Mouse (Mus musculus) heart, embryonic 16.5 days (tissue): Measurements from ENCODE around the gene Casp9. TPM values are rescaled to one million over a fixed set of nuclear protein-coding genes. Genes with fewer than 3 reads are reported as not detected.

Experiments
- ATAC-seq: fragments of 200-750 bp; cut with Nextera tagmentation; replicated peaks from 2 replicates; pipeline ENCODE4 v1.8.0; 2017; ENCODE audit warnings: moderate number of reproducible peaks; ENCODE audit not compliant: insufficient read depth, low FRiP score; ENCODE audit errors: extremely low read depth
- H3K27ac ChIP-seq: fragments of 300-500 bp; sonication (generic); 2 replicates; pipeline ENCODE4 v1.5.1; 2014; ENCODE audit warnings: mild to moderate bottlenecking, low read length, control low read depth, moderate library complexity
- H3K27me3 ChIP-seq: fragments of 300-500 bp; sonication (generic); 2 replicates; pipeline ENCODE4 v1.6.1; 2014; ENCODE audit warnings: low read length, mixed read lengths; ENCODE audit not compliant: control insufficient read depth, insufficient read depth
- H3K36me3 ChIP-seq: fragments of 300-500 bp; sonication (generic); 2 replicates; pipeline ENCODE4 v1.6.1; 2014; ENCODE audit not compliant: control insufficient read depth, insufficient read depth
- H3K4me1 ChIP-seq: fragments of 300-500 bp; sonication (generic); 2 replicates; pipeline ENCODE4 v1.6.1; 2014; ENCODE audit warnings: low read length, mixed read lengths; ENCODE audit not compliant: control insufficient read depth, insufficient read depth
- H3K4me2 ChIP-seq: fragments of 300-500 bp; sonication (generic); 2 replicates; pipeline ENCODE4 v1.6.1; 2014; ENCODE audit warnings: low read depth, mild to moderate bottlenecking, control low read depth, low read length
- H3K4me3 ChIP-seq: fragments of 300-500 bp; sonication (generic); 2 replicates; pipeline ENCODE4 v1.5.1; 2014; ENCODE audit warnings: mild to moderate bottlenecking, control low read depth, low read length
- H3K9ac ChIP-seq: fragments of 300-500 bp; sonication (generic); 2 replicates; pipeline ENCODE4 v1.6.1; 2014; ENCODE audit warnings: low read length, control low read depth
- H3K9me3 ChIP-seq: fragments of 300-500 bp; sonication (generic); replicated peaks from 2 replicates; pipeline ENCODE4 v1.6.1; 2016; ENCODE audit warnings: low read length; ENCODE audit not compliant: control insufficient read depth
- WGBS: fragments of 180-500 bp; shearing (Covaris S2); extraction: QIAGEN DNeasy Blood & Tissue Kit; methylation state at CpG from one replicate; pipeline ENCODE4 v1.1.7; 2014; 5-methylcytosine and 5-hydroxymethylcytosine counted together
- polyA plus RNA-seq: library from polyadenylated mRNA; unstranded; fragments of >200 nt; fragmentation: Nextera tagmentation; extraction: Ambion mirVana; gene quantifications from 2 replicates; pipeline ENCODE4 v1.2.1, GENCODE M21; 2015

Casp9 gene
- polyA plus RNA-seq, 1 experiment from 2014 or later: 17.1 TPM

DNA sequence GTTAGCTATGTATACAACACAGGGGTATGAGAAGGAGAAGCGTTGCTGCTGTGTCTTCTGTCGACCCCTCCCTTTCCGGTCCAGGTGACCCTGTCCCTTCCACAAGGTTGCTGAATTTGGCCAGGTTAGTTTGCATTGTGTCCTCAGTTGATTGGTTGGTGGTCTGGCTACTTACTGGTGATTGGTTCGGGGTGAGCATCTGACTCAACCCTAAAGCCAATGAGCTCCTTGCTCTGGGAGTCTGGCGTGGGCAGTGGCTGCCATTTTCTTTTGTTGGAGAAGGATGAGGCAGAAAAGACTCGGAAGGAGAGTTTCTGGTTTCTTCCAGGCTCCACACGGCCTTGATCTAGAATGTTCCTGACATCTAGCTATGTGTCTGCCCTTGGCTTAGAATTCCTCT, 25.9 kb downstream of the Casp9 start:
- peaks cover 3% of the 10 kb centered on the region; the same call in 1 of the 2 replicates for H3K4me1 ChIP-seq
- peaks cover 4% of the 10 kb centered on the region; the same call in 1 of the 2 replicates for H3K36me3 ChIP-seq
- H3K27me3 ChIP-seq: no peaks in the 10 kb centered on the region
- H3K9ac ChIP-seq: no peak overlapping the region
- 88% methylated on average over 7 of the region's 7 CpGs for WGBS
- H3K9me3 ChIP-seq: no peaks in the 10 kb centered on the region
- no peak for ATAC-seq
- no peak overlapping the region for H3K4me3 ChIP-seq
- no peak overlapping the region for H3K4me2 ChIP-seq
- no peak overlapping the region for H3K27ac ChIP-seq

DNA sequence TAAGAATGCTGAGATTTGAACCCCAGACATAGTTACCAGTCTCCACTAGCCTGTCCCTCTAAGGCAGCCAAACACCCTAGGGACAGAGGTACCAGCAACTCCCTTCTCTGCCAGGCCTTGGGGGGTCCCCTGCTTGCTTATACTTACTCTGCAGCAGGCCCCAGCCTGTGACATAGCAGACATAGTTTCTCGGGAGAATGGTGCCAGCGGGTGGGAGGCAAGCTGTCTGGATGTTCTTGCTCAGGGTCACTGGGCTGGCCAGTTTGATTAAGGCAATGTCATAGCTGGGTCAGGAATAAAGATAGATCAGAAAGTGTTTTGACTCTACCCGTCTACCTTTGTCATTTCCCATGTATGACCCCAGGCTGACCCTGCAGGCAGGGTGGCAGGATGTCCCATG, 27.8 kb downstream of the Casp9 start:
- H3K4me2 ChIP-seq: no peak overlapping the region
- no peaks in the 10 kb centered on the region for H3K27me3 ChIP-seq
- H3K4me1 ChIP-seq: peaks cover 3% of the 10 kb centered on the region; the same call in 1 of the 2 replicates
- no peaks in the 10 kb centered on the region for H3K9me3 ChIP-seq
- H3K4me3 ChIP-seq: no peak overlapping the region
- H3K27ac ChIP-seq: no peak overlapping the region
- 0 out of 2 replicates have a peak, but pooled peaks have one; percentile 37 for ATAC-seq
- 41% methylated on average over 3 of the region's 3 CpGs for WGBS
- no peak overlapping the region for H3K9ac ChIP-seq
- H3K36me3 ChIP-seq: no peaks in the 10 kb centered on the region; the same call in 1 of the 2 replicates

DNA sequence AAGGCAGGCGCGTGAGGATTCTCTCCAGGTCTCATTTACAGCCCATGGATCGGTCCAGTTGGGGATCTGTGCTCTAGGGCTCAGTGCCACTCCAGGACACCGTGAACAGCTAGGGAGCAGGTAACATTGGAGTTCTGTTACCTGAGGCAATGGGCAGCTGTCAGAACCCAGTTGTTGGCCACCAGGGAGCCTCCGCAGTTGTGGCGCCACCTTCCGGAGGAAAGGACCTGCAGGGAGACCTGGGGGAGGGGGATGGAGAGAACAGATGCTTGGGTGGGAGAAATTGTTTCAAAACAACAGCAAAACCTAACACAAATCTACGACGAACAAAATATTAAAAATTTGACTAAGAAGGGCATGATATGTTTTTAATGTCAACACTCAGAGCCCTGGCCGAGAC, 28.7 kb downstream of the Casp9 start:
- WGBS: 73% methylated on average over 10 of the region's 10 CpGs
- Histone ChIP-seq H3K4me3 (no peak overlapping the region), H3K4me2 (no peak overlapping the region), H3K9me3 (no peaks in the 10 kb centered on the region), H3K36me3 (no peaks in the 10 kb centered on the region), H3K27me3 (no peaks in the 10 kb centered on the region), H3K27ac (no peak overlapping the region), H3K9ac (no peak overlapping the region), H3K4me1 (peaks cover 3% of the 10 kb centered on the region; the same call in 1 of the 2 replicates)
- ATAC-seq: no peak

DNA sequence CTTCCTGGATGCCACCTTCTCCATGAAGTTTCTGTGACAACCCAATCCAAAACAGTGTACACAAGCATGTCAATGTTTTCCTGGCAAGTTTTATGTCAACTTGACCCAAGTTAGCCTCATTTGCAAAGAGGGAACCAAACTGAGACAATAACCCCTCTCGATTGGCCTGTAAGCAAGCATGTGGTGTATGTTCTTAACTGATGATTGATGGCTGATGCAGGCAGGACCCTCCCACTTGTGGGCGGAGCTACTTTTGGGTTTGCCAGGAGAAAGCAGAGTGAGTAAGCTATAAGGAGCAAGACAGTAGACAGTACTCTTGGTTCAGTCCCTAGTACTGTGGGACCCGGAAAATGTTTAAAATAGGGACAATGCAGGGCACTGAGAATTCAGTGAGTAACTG, 29.6 kb downstream of the Casp9 start:
- WGBS: 52% methylated on average over 3 of the region's 3 CpGs
- Histone ChIP-seq H3K27ac (no peak overlapping the region), H3K9me3 (no peaks in the 10 kb centered on the region), H3K4me2 (no peak overlapping the region), H3K4me3 (no peak overlapping the region), H3K9ac (no peak overlapping the region), H3K27me3 (no peaks in the 10 kb centered on the region), H3K36me3 (no peaks in the 10 kb centered on the region), H3K4me1 (peaks cover 7% of the 10 kb centered on the region)
- no peak for ATAC-seq

DNA sequence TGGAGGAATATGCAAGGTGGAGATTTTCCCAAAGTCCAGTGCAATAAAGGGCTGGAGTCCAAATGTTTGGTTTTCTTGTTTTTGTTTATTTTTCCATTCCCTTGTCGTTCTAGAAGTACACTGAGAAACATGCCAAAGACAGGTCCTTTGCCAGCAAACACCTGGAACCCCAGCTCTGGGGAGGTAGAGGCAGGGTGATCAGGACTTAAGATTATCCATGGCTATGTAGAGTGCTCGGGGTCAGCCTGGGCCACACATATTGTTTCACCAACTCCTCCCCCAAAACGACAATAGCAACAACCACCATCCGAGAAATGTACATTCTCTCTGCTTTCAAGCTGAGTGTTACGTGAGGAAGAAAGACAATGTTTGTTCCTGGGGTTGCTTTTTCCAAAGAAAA, 32.6 kb downstream of the Casp9 start, which contains the start of gene Cela2a:
Cela2a (minus strand) TSS at position 101 of the 400 bp plus-strand sequence.
- WGBS: 65% methylated on average over 5 of the region's 5 CpGs
- no peak within 1 kb of the TSS for H3K9ac ChIP-seq
- no peak for ATAC-seq

DNA sequence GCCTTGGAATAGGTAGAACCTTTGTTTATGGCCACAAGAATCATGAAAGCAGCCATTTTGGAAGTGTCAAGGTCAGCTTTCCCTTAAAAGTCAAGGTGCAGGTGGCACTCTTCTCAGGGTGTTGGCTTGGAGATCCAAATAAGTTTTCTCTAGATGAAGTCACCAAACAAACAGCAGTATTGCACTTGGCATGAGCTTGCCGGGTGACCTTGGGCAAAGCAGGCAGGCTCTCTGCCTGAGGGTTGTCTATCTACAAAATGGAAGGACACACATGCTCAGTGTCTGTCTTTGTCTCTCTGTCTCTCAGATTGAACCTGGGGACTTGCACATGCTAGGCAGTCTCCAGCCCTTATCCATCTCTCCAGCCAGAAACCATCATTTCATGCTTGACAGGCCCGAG, 34.0 kb downstream of the Casp9 start:
- H3K27me3 ChIP-seq: no peaks in the 10 kb centered on the region
- no peak overlapping the region for H3K27ac ChIP-seq
- H3K4me3 ChIP-seq: no peak overlapping the region
- ATAC-seq: no peak
- no peak overlapping the region for H3K4me2 ChIP-seq
- no peak overlapping the region for H3K9ac ChIP-seq
- no peaks in the 10 kb centered on the region for H3K9me3 ChIP-seq
- peaks cover 9% of the 10 kb centered on the region for H3K4me1 ChIP-seq
- no peaks in the 10 kb centered on the region for H3K36me3 ChIP-seq
- 76% methylated on average over 2 of the region's 2 CpGs for WGBS

More for the DNA sequence above, 32.6 kb downstream of the Casp9 start, which contains the start of gene Cela2a:
- Histone ChIP-seq H3K9me3 (no peaks in the 10 kb centered on the region), H3K4me1 (peaks cover 11% of the 10 kb centered on the region), H3K27ac (no peak within 1 kb of the TSS), H3K4me2 (no peak within 1 kb of the TSS), H3K4me3 (no peak within 1 kb of the TSS), H3K27me3 (no peaks in the 10 kb centered on the region), H3K36me3 (no peaks in the 10 kb centered on the region)

DNA sequence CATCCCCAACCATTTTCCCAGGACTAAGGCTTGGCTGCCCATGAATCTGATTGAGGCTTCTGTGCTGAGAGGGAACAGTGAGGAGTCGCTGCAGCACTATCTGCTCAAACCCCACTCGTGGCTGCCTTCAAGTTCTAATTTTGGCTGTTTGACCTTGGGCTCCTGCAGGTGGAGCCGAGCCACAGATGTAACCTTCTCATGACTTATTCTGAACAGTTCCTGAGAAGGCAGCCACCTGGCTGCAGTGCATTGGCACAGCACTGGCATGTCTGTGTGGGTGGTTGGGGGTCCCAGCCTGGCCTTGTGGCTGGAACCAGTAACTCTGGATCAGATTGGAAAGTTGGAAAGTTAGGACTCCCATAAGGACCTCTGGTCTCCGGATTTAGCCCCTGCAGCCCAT, 34.8 kb downstream of the Casp9 start:
- Histone ChIP-seq H3K36me3 (no peaks in the 10 kb centered on the region), H3K9ac (no peak overlapping the region), H3K27ac (peak overlapping the region; percentile 34; the same call in 1 of the 2 replicates), H3K4me2 (no peak overlapping the region), H3K4me3 (no peak overlapping the region), H3K27me3 (no peaks in the 10 kb centered on the region), H3K9me3 (no peaks in the 10 kb centered on the region), H3K4me1 (peaks cover 9% of the 10 kb centered on the region)
- 0 out of 2 replicates have a peak, but pooled peaks have one; percentile 28 for ATAC-seq
- WGBS: 46% methylated on average over 4 of the region's 4 CpGs

DNA sequence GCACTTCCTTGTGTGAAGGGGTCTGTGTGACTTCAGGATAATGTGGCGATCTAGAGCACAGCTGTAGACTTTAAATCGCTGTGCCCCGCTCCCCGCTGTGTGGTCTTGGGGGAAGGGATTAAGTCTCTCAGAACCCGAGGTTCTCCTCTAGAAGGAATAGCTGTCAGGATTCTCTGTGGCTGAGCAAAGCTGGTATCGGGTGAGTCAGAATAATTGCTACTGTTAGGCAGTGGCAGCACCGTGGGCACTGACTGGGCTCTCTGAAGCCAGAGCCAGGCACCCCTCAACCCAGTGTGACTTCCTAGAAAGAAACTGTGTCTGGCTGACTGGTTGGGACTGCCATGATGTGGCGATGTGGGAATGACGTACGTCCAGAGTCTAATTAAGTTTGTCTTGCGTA, 37.0 kb downstream of the Casp9 start:
- H3K9ac ChIP-seq: no peak overlapping the region
- 55% methylated on average over 11 of the region's 11 CpGs for whole genome bisulfite sequencing
- no peak overlapping the region for H3K4me2 ChIP-seq
- no peaks in the 10 kb centered on the region for H3K27me3 ChIP-seq
- H3K4me3 ChIP-seq: no peak overlapping the region
- no peaks in the 10 kb centered on the region for H3K9me3 ChIP-seq
- ATAC-seq: no peak
- no peak overlapping the region for H3K27ac ChIP-seq
- H3K36me3 ChIP-seq: no peaks in the 10 kb centered on the region
- peaks cover 9% of the 10 kb centered on the region for H3K4me1 ChIP-seq

DNA sequence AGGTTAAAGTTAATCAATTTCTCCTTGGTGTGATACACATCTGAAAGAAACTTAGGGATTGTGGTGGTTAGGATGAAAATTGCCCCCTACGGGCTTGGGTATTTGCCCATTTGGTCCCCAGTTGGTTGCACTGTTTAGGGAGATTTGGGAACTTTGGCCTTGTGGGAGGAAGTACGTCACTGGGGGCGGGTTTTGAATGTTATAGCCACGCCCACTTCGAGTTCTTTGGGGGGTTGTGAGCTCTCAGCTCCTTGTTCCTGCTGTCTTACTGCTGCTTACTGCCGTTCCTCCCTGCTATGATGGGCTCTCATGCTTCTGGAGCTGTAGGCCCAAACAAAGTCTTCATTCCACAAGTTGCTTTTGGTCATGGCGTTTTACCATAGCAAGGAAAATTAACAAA, 37.9 kb downstream of the Casp9 start:
- no peak overlapping the region for H3K9ac ChIP-seq
- no peaks in the 10 kb centered on the region for H3K9me3 ChIP-seq
- H3K4me2 ChIP-seq: no peak overlapping the region
- no peak for ATAC-seq
- no peak overlapping the region for H3K4me3 ChIP-seq
- H3K27ac ChIP-seq: no peak overlapping the region
- H3K36me3 ChIP-seq: no peaks in the 10 kb centered on the region
- no peaks in the 10 kb centered on the region for H3K27me3 ChIP-seq
- 70% methylated on average over 7 of the region's 7 CpGs for WGBS
- H3K4me1 ChIP-seq: peaks cover 12% of the 10 kb centered on the region
